Comparison of ENCODE assay signal across 8 mouse cellular contexts in genomic region chrX:71491931-71492633, GRCm38 (mm10). TPM values are rescaled to one million over a fixed set of nuclear protein-coding genes. Genes with fewer than 3 reads are reported as not detected.
DNase-seq lines count a peak whose midpoint lies in the region; ATAC-seq and TF ChIP-seq lines count a peak whose summit lies in the region.

No protein-coding gene starts in this region.

- H3K9ac ChIP-seq in forebrain, embryonic 12.5 days: peak overlapping the region; percentile 66
- peak overlapping the region; percentile 70 for H3K9ac ChIP-seq in limb, embryonic 14.5 days (ENCODE audit: low read depth, low read length, severe bottlenecking)
- peak overlapping the region; percentile 78 for H3K9ac ChIP-seq in stomach, embryonic 16.5 days (ENCODE audit: low read length)

- ATAC-seq in Patski: peak; percentile 9
- no peak; the same call in 1 of the 2 replicates for ATAC-seq in forebrain, embryonic 12.5 days (ENCODE audit: low FRiP score)
- peak; percentile 70 for ATAC-seq in limb, embryonic 14.5 days (ENCODE audit: low FRiP score, low read depth)
- ATAC-seq in stomach, embryonic 16.5 days (ENCODE audit: insufficient read depth, low FRiP score): peak; percentile 76

- CTCF ChIA-PET in Patski (lab: Charles Lee): no interaction called here

- peak overlapping the region; percentile 61 for H3K4me2 ChIP-seq in forebrain, embryonic 12.5 days
- peak overlapping the region; percentile 64 for H3K4me2 ChIP-seq in limb, embryonic 14.5 days (replicated peaks; ENCODE audit: low read depth, low read length, severe bottlenecking)
- H3K4me2 ChIP-seq in stomach, embryonic 16.5 days (ENCODE audit: low read depth, low read length): peak overlapping the region; percentile 55

- POLR2A ChIA-PET in Patski (lab: Charles Lee): no interaction called here

- H3K36me3 ChIP-seq in kidney, adult 2 months (ENCODE audit: control insufficient read depth, insufficient read depth, low read length): no peaks in the 10 kb centered on the region
- no peaks in the 10 kb centered on the region for H3K36me3 ChIP-seq in forebrain, embryonic 12.5 days (replicated peaks)
- H3K36me3 ChIP-seq in limb, embryonic 14.5 days (ENCODE audit: control insufficient read depth, insufficient read depth, low read length): no peaks in the 10 kb centered on the region
- no peaks in the 10 kb centered on the region for H3K36me3 ChIP-seq in stomach, embryonic 16.5 days (ENCODE audit: control insufficient read depth, insufficient read depth, low read length)

- TF ChIP-seq CTCF in kidney, adult 2 months (conservative IDR thresholded peaks at IDR 0.05; ENCODE audit: insufficient read depth, insufficient read length, low read depth, low read length): no peak
- TF ChIP-seq CTCF in Patski (IDR thresholded peaks at IDR 0.05): no peak

- no peaks in the 10 kb centered on the region for H3K27me3 ChIP-seq in kidney, adult 2 months (replicated peaks; ENCODE audit: control insufficient read depth, insufficient read depth, low read length)
- H3K27me3 ChIP-seq in Patski: peaks cover 13% of the 10 kb centered on the region
- H3K27me3 ChIP-seq in forebrain, embryonic 12.5 days: peaks cover 4% of the 10 kb centered on the region; the same call in 1 of the 2 replicates
- no peaks in the 10 kb centered on the region for H3K27me3 ChIP-seq in limb, embryonic 14.5 days (ENCODE audit: control insufficient read depth, insufficient read depth, low read length)
- no peaks in the 10 kb centered on the region; the same call in 1 of the 2 replicates for H3K27me3 ChIP-seq in stomach, embryonic 16.5 days (ENCODE audit: control insufficient read depth, insufficient read depth, low read length)

- no peaks in the 10 kb centered on the region for H3K9me3 ChIP-seq in forebrain, embryonic 12.5 days
- H3K9me3 ChIP-seq in limb, embryonic 14.5 days (ENCODE audit: control insufficient read depth, low read length): no peaks in the 10 kb centered on the region
- H3K9me3 ChIP-seq in stomach, embryonic 16.5 days (replicated peaks; ENCODE audit: control insufficient read depth, low read length): no peaks in the 10 kb centered on the region

- TF ChIP-seq POLR2A in kidney, adult 2 months (IDR thresholded peaks at IDR 0.05; ENCODE audit: low read depth, low read length): no peak
- TF ChIP-seq POLR2A in limb, embryonic 14.5 days (IDR thresholded peaks at IDR 0.05; ENCODE audit: borderline replicate concordance, extremely low read depth, insufficient read depth, insufficient read length): no peak

- peaks cover 8% of the 10 kb centered on the region for H3K4me1 ChIP-seq in kidney, adult 2 months (ENCODE audit: control insufficient read depth, insufficient read depth, low read length)
- peaks cover 11% of the 10 kb centered on the region; the same call in 1 of the 2 replicates for H3K4me1 ChIP-seq in forebrain, embryonic 12.5 days
- H3K4me1 ChIP-seq in limb, embryonic 14.5 days (ENCODE audit: control insufficient read depth, insufficient read depth, low read length): peaks cover 3% of the 10 kb centered on the region; the same call in 1 of the 2 replicates
- peaks cover 3% of the 10 kb centered on the region; the same call in 1 of the 2 replicates for H3K4me1 ChIP-seq in stomach, embryonic 16.5 days (ENCODE audit: control insufficient read depth, insufficient read depth, low read length)

- peak overlapping the region; percentile 84 for H3K4me3 ChIP-seq in kidney, adult 2 months (ENCODE audit: insufficient read depth, low read depth, low read length)
- peak overlapping the region; percentile 53 for H3K4me3 ChIP-seq in forebrain, embryonic 12.5 days (replicated peaks)
- H3K4me3 ChIP-seq in limb, embryonic 14.5 days (replicated peaks; ENCODE audit: low read length): peak overlapping the region; percentile 50
- H3K4me3 ChIP-seq in stomach, embryonic 16.5 days (replicated peaks; ENCODE audit: low read length): peak overlapping the region; percentile 59

- H3K27ac ChIP-seq in kidney, adult 2 months (ENCODE audit: insufficient read depth, low read depth, low read length): peak overlapping the region; percentile 77; the same call in 1 of the 2 replicates
- H3K27ac ChIP-seq in forebrain, embryonic 12.5 days: peak overlapping the region; percentile 91
- peak overlapping the region; percentile 89 for H3K27ac ChIP-seq in limb, embryonic 14.5 days (replicated peaks; ENCODE audit: low read depth, low read length)
- H3K27ac ChIP-seq in stomach, embryonic 16.5 days (ENCODE audit: low read length): peak overlapping the region; percentile 93

- DNase-seq in kidney, adult 2 months: no peak
- no peak for DNase-seq in kidney, postnatal 10 days
- DNase-seq in Patski (ENCODE audit: low read depth, low spot score): no peak
- no peak for DNase-seq in limb, embryonic 14.5 days (ENCODE audit: low spot score)
- DNase-seq in spleen, postnatal 36 days (ENCODE audit: low spot score in 2 of 2): no peak
- no peak for DNase-seq in natural killer cell, adult 2 months (ENCODE audit: low spot score in 2 of 2)

- WGBS in kidney, adult 2 months: 2% methylated on average over 17 of the region's 17 CpGs
- 19% methylated on average over 17 of the region's 17 CpGs for WGBS in forebrain, embryonic 12.5 days
- WGBS in limb, embryonic 14.5 days: 33% methylated on average over 17 of the region's 17 CpGs
- WGBS in stomach, embryonic 16.5 days: 25% methylated on average over 17 of the region's 17 CpGs

- in situ Hi-C loops in Patski (cut with MboI; ENCODE audit: low pct_unique_long_range_greater_than_20kb): no loop called here

RNA-seq across cellular contexts. Expression of gene Cd99l2, which starts 0.6 kb away (rescaled TPM):
- polyA plus RNA-seq in kidney, adult 2 months (2012; rRNA removed): 23.7 and 24.1 TPM in 2 replicates
- polyA plus RNA-seq in Patski (2021): 43.0 TPM
- 38.1 and 40.7 TPM in 2 replicates for polyA plus RNA-seq in forebrain, embryonic 12.5 days (2016; fragmentation: Nextera tagmentation; extraction: Ambion mirVana)
- 27.5 and 30.6 TPM in 2 replicates for polyA plus RNA-seq in limb, embryonic 14.5 days (2012; rRNA removed)
- 28.2 and 28.8 TPM in 2 replicates for polyA plus RNA-seq in limb, embryonic 14.5 days (2014; fragmentation: Nextera tagmentation; extraction: Ambion mirVana)
- 33.2 and 35.8 TPM in 2 replicates for polyA plus RNA-seq in stomach, embryonic 16.5 days (2015; fragmentation: Nextera tagmentation; extraction: Ambion mirVana)
